Mouse (Mus musculus): ENCODE results near the gene Tmem254a. TPM values are rescaled to one million over a fixed set of nuclear protein-coding genes. Genes with fewer than 3 reads are reported as not detected.
"Not testable (repeated sequence)": the region's sequence is repeated elsewhere in the genome, so short reads cannot be mapped to it uniquely, and the experiment has no call there.

Tmem254a gene
- total RNA-seq (2021) = under 1 TPM; 0.27 to 0.56 TPM
- long read RNA-seq, experiment 1, partial matches to known transcripts = 0 of 5 reads
- long read RNA-seq, experiment 1, other reads (novel, unspliced or antisense) = 1 of 5 reads
- long read RNA-seq, experiment 2, partial matches to known transcripts = 1 of 6 reads
- long read RNA-seq, experiment 2, other reads (novel, unspliced or antisense) = 2 of 6 reads

GRCm38 (mm10) chr14:25927562-25927881 lies at the start of gene Tmem254a:
Tmem254a (minus strand) TSS chr14:25927672.
- intact Hi-C loops (cut with DNase I); DNase-seq: not testable (repeated sequence)

GRCm38 (mm10) chr14:25957861-25958260 lies 30.4 kb upstream of the Tmem254a start:
- DNase-seq; intact Hi-C loops (cut with DNase I): not testable (repeated sequence)

GRCm38 (mm10) chr14:25938004-25938403 lies 10.5 kb upstream of the Tmem254a start, which contains the start of gene Cphx1:
Cphx1 (plus strand) TSS chr14:25938304.
- intact Hi-C loops (cut with DNase I); DNase-seq: not testable (repeated sequence)

- intact Hi-C loops (cut with DNase I); DNase-seq: not testable (repeated sequence)
These were observed 9.6 kb upstream of the Tmem254a start for GRCm38 (mm10) chr14:25936867-25937630.

- DNase-seq; intact Hi-C loops (cut with DNase I): not testable (repeated sequence)
These were observed 484 bp downstream of the Tmem254a start for GRCm38 (mm10) chr14:25926814-25927561.

GRCm38 (mm10) chr14:25918427-25919170 lies 8.9 kb downstream of the Tmem254a start:
- DNase-seq; intact Hi-C loops (cut with DNase I): not testable (repeated sequence)

- intact Hi-C loops (cut with DNase I); DNase-seq: not testable (repeated sequence)
These were observed 18.5 kb downstream of the Tmem254a start for GRCm38 (mm10) chr14:25908976-25909375.

- intact Hi-C loops (cut with DNase I); DNase-seq: not testable (repeated sequence)
These were observed 20.2 kb downstream of the Tmem254a start for GRCm38 (mm10) chr14:25907272-25907671.

GRCm38 (mm10) chr14:25905243-25905642 lies 22.2 kb downstream of the Tmem254a start:
- intact Hi-C loops (cut with DNase I) = not testable (repeated sequence)

GRCm38 (mm10) chr14:25903000-25903399 lies 24.5 kb downstream of the Tmem254a start, which contains the start of gene Plac9a:
Plac9a (minus strand) TSS chr14:25903100.
- intact Hi-C loops (cut with DNase I); DNase-seq: not testable (repeated sequence)

More at GRCm38 (mm10) chr14:25905243-25905642, 22.2 kb downstream of the Tmem254a start:
- not testable (repeated sequence) for DNase-seq

- intact Hi-C loops (cut with DNase I); DNase-seq: not testable (repeated sequence)
These were observed 31.8 kb downstream of the Tmem254a start for GRCm38 (mm10) chr14:25895686-25896085.

- intact Hi-C loops (cut with DNase I); DNase-seq: not testable (repeated sequence)
These were observed 32.9 kb downstream of the Tmem254a start for GRCm38 (mm10) chr14:25894566-25894965.

- DNase-seq; intact Hi-C loops (cut with DNase I): not testable (repeated sequence)
These were observed 41.6 kb downstream of the Tmem254a start for GRCm38 (mm10) chr14:25885886-25886285.

GRCm38 (mm10) chr14:25881769-25882168 lies 45.7 kb downstream of the Tmem254a start:
- intact Hi-C loops (cut with DNase I); DNase-seq: not testable (repeated sequence)

GRCm38 (mm10) chr14:25876640-25877039 lies 50.8 kb downstream of the Tmem254a start:
- not testable (repeated sequence) for DNase-seq
- intact Hi-C loops (cut with DNase I) = loop anchor here (10.0 kb wide), 1 partner anchor 62 kb away; no protein-coding TSS in a partner anchor

Other genes with a start within 250 kb of the Tmem254a start
- 10 to 100 TPM; 31.8 to 36.5 TPM for gene Ppif, start 233.5 kb downstream of the Tmem254a start, total RNA-seq (2021)
- gene Zcchc24, start 158.6 kb downstream of the Tmem254a start, total RNA-seq (2021) = 10 to 100 TPM; 38.4 to 49.4 TPM
- 10 to 100 TPM; 90.7 to 93.7 TPM for gene Anxa11, start 85.5 kb downstream of the Tmem254a start, total RNA-seq (2021)
- 1 to 10 TPM; 2.1 to 2.9 TPM for gene Plac9a, start 24.6 kb downstream of the Tmem254a start, total RNA-seq (2021)
- not detected for gene Cphx1, start 10.6 kb upstream of the Tmem254a start, total RNA-seq (2021)
- under 1 TPM in 1 of 2 experiments, not detected in 1; 0.25 TPM for gene Duxbl1, start 50.9 kb upstream of the Tmem254a start, total RNA-seq (2021)
- 1 to 10 TPM; 2.9 to 5.9 TPM for gene Gm9780, start 115.0 kb upstream of the Tmem254a start, total RNA-seq (2021)
- gene Tmem254c, start 139.7 kb upstream of the Tmem254a start, total RNA-seq (2021) = 1 to 10 TPM; 1.3 to 3.7 TPM
- not detected for gene Cphx2, start 153.8 kb upstream of the Tmem254a start, total RNA-seq (2021)
- gene Cphx3, start 154.6 kb upstream of the Tmem254a start, total RNA-seq (2021) = not detected
- gene Duxbl2, start 190.7 kb upstream of the Tmem254a start, total RNA-seq (2021) = not detected

Measured in gastrocnemius, postnatal 36 days (tissue).